Mouse (Mus musculus) spleen, adult 10 weeks (tissue): ENCODE measurements around the gene Vmn1r5. TPM values are rescaled to one million over a fixed set of nuclear protein-coding genes. Genes with fewer than 3 reads are reported as not detected.

Experiments used
- polyA plus RNA-seq: library from polyadenylated mRNA; stranded (reverse); fragments of 350-450 nt; fragmentation: Illumina TruSeq; extraction: RNeasy Lipid Tissue Mini Kit (QIAGEN cat#74804); gene quantifications from one replicate; pipeline ENCODE4 v1.2.3, GENCODE M21; 2015; ENCODE audit warnings: low replicate concordance; ENCODE audit not compliant: insufficient read depth

Vmn1r5 gene
- polyA plus RNA-seq: not detected

DNA sequence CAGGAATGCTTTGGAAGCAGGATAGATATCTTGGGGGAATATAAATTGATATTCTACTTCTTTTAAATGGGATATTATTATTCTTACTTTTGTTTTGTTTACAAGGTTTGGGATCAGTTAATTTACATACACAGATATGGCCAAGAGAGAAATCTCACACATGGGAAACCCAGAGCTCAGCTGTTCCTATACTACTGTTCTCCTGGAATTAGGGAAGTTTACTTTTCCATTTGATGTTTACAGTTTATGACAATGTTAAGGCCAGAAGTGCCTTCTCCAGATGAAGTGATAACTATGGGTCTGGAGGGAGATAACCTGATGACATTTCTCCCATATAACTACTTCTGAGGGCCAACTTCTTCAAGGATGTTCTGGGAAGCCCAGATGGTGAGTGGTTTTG, at the start of gene Vmn1r5:
Gene Vmn1r5, plus strand, starts transcription at position 301 of the 400 bp plus-strand sequence.

DNA sequence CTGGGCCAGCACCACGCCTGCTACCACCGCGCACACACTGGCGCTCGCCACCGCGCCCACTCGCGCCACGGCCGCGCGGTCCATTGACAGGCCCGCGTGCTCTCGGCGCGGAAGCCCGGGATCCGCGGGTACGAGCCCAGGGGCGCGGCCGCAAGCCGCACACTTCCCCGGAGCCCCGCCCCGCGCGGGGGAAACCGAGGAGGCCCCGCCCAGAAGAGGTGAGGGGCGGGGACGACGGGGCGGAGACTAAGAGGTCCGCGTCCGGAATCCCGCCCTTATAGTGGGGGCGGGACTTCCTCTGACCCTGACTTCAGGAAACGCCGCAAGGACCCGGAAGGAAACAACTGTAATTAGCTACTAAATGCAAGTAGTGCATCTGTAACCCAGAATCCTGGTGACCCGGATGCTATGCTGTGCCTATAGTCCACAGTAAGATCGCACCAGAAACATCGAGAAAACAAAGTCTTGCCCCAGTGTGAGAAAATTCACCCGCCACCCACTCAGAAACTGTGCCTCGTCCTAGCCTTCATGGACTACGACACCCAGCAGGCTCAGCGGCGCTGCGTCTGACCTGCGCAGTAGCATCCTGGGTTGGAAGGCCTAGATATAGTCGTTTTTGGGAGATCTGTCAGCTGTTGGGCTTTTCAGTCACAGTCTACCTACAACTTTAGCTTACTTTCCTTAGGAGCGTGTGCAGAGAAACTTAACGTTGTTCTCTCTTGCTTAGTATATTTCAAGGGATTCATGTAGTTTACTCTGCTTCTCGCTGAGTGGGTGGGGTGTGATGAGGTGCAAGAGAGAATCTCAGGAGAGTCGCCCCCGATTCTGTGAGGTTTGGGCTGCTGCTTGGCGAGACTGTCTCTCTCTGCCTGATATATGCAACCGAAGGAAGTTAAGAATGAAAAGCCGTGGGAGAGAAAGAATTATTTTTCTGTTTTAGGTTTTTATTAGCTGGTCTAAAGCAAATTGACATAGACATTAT, 46.1 kb upstream of the Vmn1r5 start, which contains the start of the genes Nt5c3 and Vmn1r4:
Gene Nt5c3, minus strand, starts transcription at position 207 of the 982 bp plus-strand sequence.
Gene Vmn1r4, plus strand, starts transcription at position 290 of the 982 bp plus-strand sequence.

GRCm38 (mm10) chr6:56996943-56997342, 26.9 kb downstream of the Vmn1r5 start, which contains the start of gene Vmn1r6:
Vmn1r6 (plus strand) TSS chr6:56997243.

GRCm38 (mm10) chr6:57025224-57025623, 55.2 kb downstream of the Vmn1r5 start, which contains the start of gene Vmn1r7:
Vmn1r7 (minus strand) TSS chr6:57025324.

DNA sequence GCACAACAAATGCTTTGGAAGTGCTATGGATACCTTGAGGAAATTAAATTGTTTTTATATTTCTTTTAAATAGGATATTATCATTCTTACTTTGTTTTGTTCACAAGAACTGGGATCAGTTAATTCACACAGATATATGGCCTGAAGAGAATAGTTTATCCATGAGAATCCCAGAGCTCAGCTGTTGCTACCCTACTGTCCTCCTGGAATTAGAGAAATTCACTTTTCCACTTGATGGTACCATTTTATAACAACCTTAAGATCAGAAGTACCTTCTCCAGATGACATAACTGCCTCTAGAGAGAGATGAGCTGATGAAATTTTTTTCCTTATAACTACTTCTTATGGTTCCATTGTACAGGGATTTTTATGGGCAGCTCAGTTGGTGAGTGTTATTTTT, 61.9 kb downstream of the Vmn1r5 start, which contains the start of gene Vmn1r8:
Gene Vmn1r8, plus strand, starts transcription at position 301 of the 400 bp plus-strand sequence.

Other genes starting within 250 kb of the Vmn1r5 start
- gene Kbtbd2, start 172.5 kb upstream of the Vmn1r5 start, polyA plus RNA-seq: 49.2 TPM
- 25.7 TPM for gene Fkbp9, start 138.2 kb upstream of the Vmn1r5 start, polyA plus RNA-seq
- gene Nt5c3, start 46.3 kb upstream of the Vmn1r5 start, polyA plus RNA-seq: 125 TPM
- 0.22 TPM for gene Vmn1r4, start 46.3 kb upstream of the Vmn1r5 start, polyA plus RNA-seq
- not detected for gene Vmn1r6, start 27.0 kb downstream of the Vmn1r5 start, polyA plus RNA-seq
- not detected for gene Vmn1r7, start 55.1 kb downstream of the Vmn1r5 start, polyA plus RNA-seq
- not detected for gene Vmn1r8, start 62.0 kb downstream of the Vmn1r5 start, polyA plus RNA-seq
- gene Vmn1r9, start 96.5 kb downstream of the Vmn1r5 start, polyA plus RNA-seq: not detected
- not detected for gene Vmn1r10, start 139.2 kb downstream of the Vmn1r5 start, polyA plus RNA-seq
- not detected for gene Vmn1r11, start 163.2 kb downstream of the Vmn1r5 start, polyA plus RNA-seq
- not detected for gene Vmn1r12, start 186.6 kb downstream of the Vmn1r5 start, polyA plus RNA-seq
- not detected for gene Vmn1r13, start 233.0 kb downstream of the Vmn1r5 start, polyA plus RNA-seq